Mouse (Mus musculus): ENCODE data around the gene Foxl1. TPM values are rescaled to one million over a fixed set of nuclear protein-coding genes. Genes with fewer than 3 reads are reported as not detected.

The Foxl1 gene
- total and polyA plus RNA-seq, 3 experiments = 0.04 TPM; not detected in 2

DNA sequence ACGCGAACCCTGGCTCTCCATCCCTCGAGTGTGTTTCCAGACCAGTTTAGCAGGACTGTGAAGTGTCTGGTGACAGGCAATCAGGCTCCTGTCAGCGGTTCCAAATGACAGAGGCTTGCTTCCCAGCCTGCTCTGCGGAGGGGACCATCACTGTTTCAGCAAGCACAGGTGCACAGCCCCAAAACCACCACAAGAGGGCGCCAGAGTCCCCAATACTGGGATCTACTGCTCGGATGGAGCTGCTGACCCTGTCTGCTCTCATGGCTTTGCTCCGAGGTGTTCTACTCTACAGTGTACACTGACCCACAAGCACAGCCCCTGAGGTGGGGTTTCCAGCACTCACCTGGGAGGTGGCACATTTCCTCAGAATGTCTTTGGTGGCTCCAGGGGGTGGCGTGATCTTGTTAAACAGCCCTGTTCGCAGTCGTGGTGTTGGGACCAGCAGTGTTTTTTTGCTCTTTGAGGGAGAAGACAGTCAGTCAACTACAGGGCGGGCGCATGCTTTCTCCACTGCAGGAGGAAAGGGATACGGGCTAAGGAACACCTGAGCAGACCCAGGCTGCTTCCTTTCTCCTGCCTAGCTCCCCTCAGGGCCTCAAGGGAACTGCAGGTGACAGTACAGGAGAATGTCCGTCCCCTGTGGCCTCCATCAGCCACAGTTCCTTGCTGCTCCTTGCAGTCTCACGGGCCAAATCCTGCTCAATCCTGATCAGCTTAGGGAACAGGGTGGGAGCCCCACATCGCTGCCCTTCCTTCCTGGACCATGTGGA lies 23.5 kb upstream of the Foxl1 start:
- Histone ChIP-seq H3K4me1 (ENCODE audit: control insufficient read depth in 1 of 2, insufficient read depth in 2 of 2) (peaks cover 10 to 28% of the 10 kb centered on the region in 2 experiments), H3K27ac (ENCODE audit: insufficient read depth, low read depth) (no peak overlapping the region), H3K36me3 (replicated peaks in 1 of 2; ENCODE audit: control insufficient read depth in 1 of 2, insufficient read depth in 1 of 2, low read length in 1 of 2) (peaks cover 52 to 75% of the 10 kb centered on the region in 2 experiments), H3K9ac (ENCODE audit: insufficient read depth, low read depth) (no peak overlapping the region), H3K79me2 (replicated peaks; ENCODE audit: control insufficient read depth, extremely low read depth, insufficient read depth, poor library complexity, severe bottlenecking) (0 out of 2 replicates have a peak, but pooled peaks cover 12% of the 10 kb centered on the region), H3K4me2 (ENCODE audit: insufficient read depth, low read depth, poor library complexity, severe bottlenecking) (no peak overlapping the region), H3K9me3 (replicated peaks; ENCODE audit: low read length) (no peaks in the 10 kb centered on the region), H3K27me3 (replicated peaks) (no peaks in the 10 kb centered on the region), H3K4me3 (replicated peaks in 1 of 3; ENCODE audit: low read depth in 2 of 3, low read length in 2 of 3, poor library complexity in 1 of 3) (no peak overlapping the region)
- in situ Hi-C loops (cut with MboI; ENCODE audit: low pct_ligation_motif_present, low pct_unique_long_range_greater_than_20kb, low sequenced_read_pairs) (no loop called here), dilution Hi-C loops (cut with MboI; ENCODE audit: extremely low pct_ligation_motif_present, extremely low pct_unique_long_range_greater_than_20kb, low sequenced_read_pairs) (no loop called here)
- DNase-seq (ENCODE audit: extremely low read depth) = peak; percentile 79
- TF ChIP-seq RAD21 (IDR thresholded peaks at IDR 0.05; ENCODE audit: low read depth, low read length) (peak; percentile 42), CTCF (conservative IDR thresholded peaks at IDR 0.05 in 1 of 2, IDR thresholded peaks at IDR 0.05 in 1 of 2; ENCODE audit: low read depth in 2 of 2, low read length in 2 of 2) (peak; percentile 82 to 91), SMC3 (IDR thresholded peaks at IDR 0.05; ENCODE audit: low read depth, low read length) (peak; percentile 50), PAX5 (IDR thresholded peaks at IDR 0.05; ENCODE audit: low read length) (no peak), BHLHE40 (IDR thresholded peaks at IDR 0.05; ENCODE audit: low read depth, low read length) (no peak), JUND (conservative IDR thresholded peaks at IDR 0.05; ENCODE audit: low read depth, low read length) (no peak), USF1 (IDR thresholded peaks at IDR 0.05; ENCODE audit: low read depth, low read length) (no peak), ZMIZ1 (IDR thresholded peaks at IDR 0.05; ENCODE audit: low read depth, low read length) (no peak), POLR2AphosphoS2 (IDR thresholded peaks at IDR 0.05; ENCODE audit: low read depth, low read length) (no peak), TCF12 (IDR thresholded peaks at IDR 0.05; ENCODE audit: low read depth, low read length) (no peak)

DNA sequence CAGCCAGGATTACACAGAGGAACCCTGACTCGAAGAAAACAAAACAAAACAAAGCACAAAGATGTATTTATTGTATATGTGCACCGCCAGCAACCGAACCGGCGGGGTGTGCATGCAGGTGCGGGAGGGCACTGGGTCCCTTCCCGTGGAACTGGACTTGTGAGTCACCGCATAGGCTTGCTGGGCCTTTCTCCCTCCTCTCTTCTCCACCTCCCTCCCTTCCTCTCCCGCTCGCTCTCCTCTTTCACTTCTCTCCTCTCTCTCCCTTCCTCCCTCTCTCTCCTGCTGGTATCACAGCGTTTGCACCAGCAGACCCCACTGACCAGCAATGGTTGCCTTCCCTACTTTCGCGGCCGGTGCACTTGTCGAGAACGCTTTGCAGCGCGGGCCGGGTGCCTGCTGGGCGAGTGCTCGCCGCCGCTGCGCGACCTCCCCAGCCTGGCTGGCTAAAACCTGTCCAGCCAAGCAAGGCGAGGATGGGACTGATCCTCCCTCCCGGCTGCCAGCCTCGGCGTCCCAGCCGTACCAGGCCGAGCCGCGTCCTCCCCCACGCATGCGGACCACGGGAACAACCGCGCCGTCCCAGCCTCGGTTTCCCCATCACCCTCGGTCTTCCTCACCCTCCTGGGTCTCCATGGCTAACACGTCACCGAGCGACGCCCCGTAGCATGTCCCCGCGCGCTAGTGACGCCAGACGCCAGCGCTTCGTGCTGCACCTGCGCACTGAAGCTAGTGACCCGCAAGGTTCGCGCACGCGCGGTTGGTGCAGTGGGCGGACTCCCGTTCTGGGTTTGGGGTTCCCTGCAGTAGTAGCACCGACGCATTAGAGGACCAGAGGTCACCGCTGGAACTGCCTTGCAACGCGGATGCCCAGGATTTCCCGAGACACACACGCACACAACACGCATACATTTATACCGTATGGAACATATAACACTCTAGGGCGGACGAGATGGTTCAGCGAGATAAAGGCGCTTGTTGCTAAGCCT lies 19.8 kb upstream of the Foxl1 start, which contains the start of gene Mthfsd:
Gene Mthfsd (minus strand): TSS at position 725 of the 989 bp plus-strand sequence.
- Histone ChIP-seq H3K27me3 (replicated peaks) (no peaks in the 10 kb centered on the region), H3K36me3 (replicated peaks in 1 of 2; ENCODE audit: control insufficient read depth in 1 of 2, insufficient read depth in 1 of 2, low read length in 1 of 2) (peaks cover 17 to 37% of the 10 kb centered on the region in 2 experiments), H3K27ac (ENCODE audit: insufficient read depth, low read depth) (no peak within 1 kb of the TSS), H3K4me1 (ENCODE audit: control insufficient read depth in 1 of 2, insufficient read depth in 2 of 2) (peaks cover 12 to 41% of the 10 kb centered on the region in 2 experiments), H3K79me2 (replicated peaks; ENCODE audit: control insufficient read depth, extremely low read depth, insufficient read depth, poor library complexity, severe bottlenecking) (0 out of 2 replicates have a peak, but pooled peaks cover 12% of the 10 kb centered on the region), H3K4me2 (ENCODE audit: insufficient read depth, low read depth, poor library complexity, severe bottlenecking) (peak within 1 kb of the TSS; percentile 70), H3K9ac (ENCODE audit: insufficient read depth, low read depth) (peak within 1 kb of the TSS; percentile 53), H3K4me3 (replicated peaks in 1 of 3; ENCODE audit: low read depth in 2 of 3, low read length in 2 of 3, poor library complexity in 1 of 3) (peak within 1 kb of the TSS; percentile 84 to 99 (median 93)), H3K9me3 (replicated peaks; ENCODE audit: low read length) (no peaks in the 10 kb centered on the region)
- dilution Hi-C loops (cut with MboI; ENCODE audit: extremely low pct_ligation_motif_present, extremely low pct_unique_long_range_greater_than_20kb, low sequenced_read_pairs) = no loop called here
- in situ Hi-C loops (cut with MboI; ENCODE audit: low pct_ligation_motif_present, low pct_unique_long_range_greater_than_20kb, low sequenced_read_pairs) = no loop called here
- peak; percentile 96 for DNase-seq (ENCODE audit: extremely low read depth)
- 0 out of 2 replicates have a peak, but pooled peaks have one; percentile 13 for TF ChIP-seq E2F4 (IDR thresholded peaks at IDR 0.05; ENCODE audit: insufficient replicate concordance, low read depth, low read length)
- peak; percentile 44 for TF ChIP-seq ELF1 (IDR thresholded peaks at IDR 0.05; ENCODE audit: low read depth, low read length)
- peak; percentile 92 for TF ChIP-seq ZMIZ1 (IDR thresholded peaks at IDR 0.05; ENCODE audit: low read depth, low read length)
- TF ChIP-seq KAT2A (IDR thresholded peaks at IDR 0.05; ENCODE audit: insufficient replicate concordance, low read length) = peak; percentile 51; the same call in 1 of the 2 replicates
- peak; percentile 63; the same call in 1 of the 2 replicates for TF ChIP-seq SIN3A (IDR thresholded peaks at IDR 0.05; ENCODE audit: low read length)
- TF ChIP-seq NELFE (IDR thresholded peaks at IDR 0.05; ENCODE audit: low read depth, low read length) = peak; percentile 90
- peak; percentile 98 for TF ChIP-seq NRF1 (IDR thresholded peaks at IDR 0.05; ENCODE audit: low read depth, low read length)
- no peak for TF ChIP-seq USF1 (IDR thresholded peaks at IDR 0.05; ENCODE audit: low read depth, low read length)
- TF ChIP-seq CHD2 (IDR thresholded peaks at IDR 0.05; ENCODE audit: low read length) = no peak; the same call in 1 of the 2 replicates
- TF ChIP-seq GABPA (IDR thresholded peaks at IDR 0.05; ENCODE audit: insufficient replicate concordance, low read depth, low read length) = no peak
- 0 out of 2 replicates have a peak, but pooled peaks have one; percentile 43 for TF ChIP-seq UBTF (IDR thresholded peaks at IDR 0.05; ENCODE audit: low read depth, low read length)
- TF ChIP-seq TBP (conservative IDR thresholded peaks at IDR 0.05; ENCODE audit: low read depth, low read length) = peak; percentile 73; the same call in 1 of the 2 replicates
- peak; percentile 35; the same call in 1 of the 2 replicates for TF ChIP-seq MEF2A (IDR thresholded peaks at IDR 0.05; ENCODE audit: borderline replicate concordance, low read depth, low read length)
- TF ChIP-seq CHD1 (IDR thresholded peaks at IDR 0.05; ENCODE audit: low read depth, low read length) = no peak
- peak; percentile 84 for TF ChIP-seq HCFC1 (IDR thresholded peaks at IDR 0.05; ENCODE audit: low read depth, low read length)
- TF ChIP-seq IRF4 (IDR thresholded peaks at IDR 0.05; ENCODE audit: low read depth, low read length) = 0 out of 2 replicates have a peak, but pooled peaks have one; percentile 38
- peak; percentile 84 for TF ChIP-seq TCF12 (IDR thresholded peaks at IDR 0.05; ENCODE audit: low read depth, low read length)
- TF ChIP-seq JUND (conservative IDR thresholded peaks at IDR 0.05; ENCODE audit: low read depth, low read length) = no peak
- TF ChIP-seq CTCF (conservative IDR thresholded peaks at IDR 0.05 in 1 of 2, IDR thresholded peaks at IDR 0.05 in 1 of 2; ENCODE audit: low read depth in 2 of 2, low read length in 2 of 2) = no peak
- TF ChIP-seq MAZ (IDR thresholded peaks at IDR 0.05; ENCODE audit: low read depth, low read length) = 0 out of 2 replicates have a peak, but pooled peaks have one; percentile 30
- peak; percentile 67 for TF ChIP-seq MXI1 (IDR thresholded peaks at IDR 0.05; ENCODE audit: low read depth, low read length)

Measured in CH12.LX (cell line).